Mouse (Mus musculus) midbrain, postnatal 0 days (tissue): Measurements from ENCODE around the gene Nr2f1. TPM values are rescaled to one million over a fixed set of nuclear protein-coding genes. Genes with fewer than 3 reads are reported as not detected.
A peak's percentile ranks its signal among the peaks of the same experiment; 100 is the strongest.

ENCODE experiments used
- ATAC-seq: fragments of 200-750 bp; cut with Nextera tagmentation; 2 replicates; pipeline ENCODE4 v1.8.0; 2017; ENCODE audit warnings: moderate number of reproducible peaks, mild to moderate bottlenecking, moderate TSS enrichment, moderate library complexity; ENCODE audit not compliant: low FRiP score
- DNase-seq: peaks from one replicate; pipeline ENCODE4 v3.0.0-alpha.2; 2015; ENCODE audit warnings: low spot score
- H3K27ac ChIP-seq: fragments of 300-500 bp; sonication (generic); 2 replicates; pipeline ENCODE4 v1.5.1; 2014; ENCODE audit warnings: low read depth, mild to moderate bottlenecking, low read length, mixed read lengths
- H3K27me3 ChIP-seq: fragments of 300-500 bp; sonication (generic); 2 replicates; pipeline ENCODE4 v1.6.1; 2014; ENCODE audit warnings: low read length, control low read depth, mixed read lengths; ENCODE audit not compliant: insufficient read depth
- H3K36me3 ChIP-seq: fragments of 300-500 bp; sonication (generic); 2 replicates; pipeline ENCODE4 v1.6.1; 2014; ENCODE audit warnings: low read length, control low read depth, mixed read lengths; ENCODE audit not compliant: insufficient read depth
- H3K4me1 ChIP-seq: fragments of 300-500 bp; sonication (generic); 2 replicates; pipeline ENCODE4 v1.6.1; 2014; ENCODE audit warnings: mild to moderate bottlenecking, control low read depth, antibody characterized with exemption, low read length, mixed read lengths; ENCODE audit not compliant: insufficient read depth
- H3K4me2 ChIP-seq: fragments of 300-500 bp; sonication (generic); 2 replicates; pipeline ENCODE4 v1.6.1; 2014; ENCODE audit warnings: low read depth, mild to moderate bottlenecking, low read length, mixed read lengths; ENCODE audit not compliant: poor library complexity, severe bottlenecking
- H3K4me3 ChIP-seq: fragments of 300-500 bp; sonication (generic); 2 replicates; pipeline ENCODE4 v1.5.1; 2014; ENCODE audit warnings: low read depth, mild to moderate bottlenecking, low read length, moderate library complexity
- H3K9ac ChIP-seq: fragments of 300-500 bp; sonication (generic); replicated peaks from 2 replicates; pipeline ENCODE4 v1.6.1; 2014; ENCODE audit warnings: mild to moderate bottlenecking, low read length, moderate library complexity, mixed read lengths; ENCODE audit not compliant: poor library complexity, severe bottlenecking
- H3K9me3 ChIP-seq: fragments of 300-500 bp; sonication (generic); 2 replicates; pipeline ENCODE4 v1.6.1; 2016; ENCODE audit warnings: low read length, control low read depth
- CTCF ChIP-seq: IDR thresholded peaks from 2 replicates; pipeline ENCODE4 v1.5.1; 2016; ENCODE audit warnings: antibody characterized with exemption, mild to moderate bottlenecking
- WGBS: fragments of 180-500 bp; shearing (Covaris S2); extraction: QIAGEN DNeasy Blood & Tissue Kit; methylation state at CpG from one replicate; pipeline ENCODE4 v1.1.7; 2014; 5-methylcytosine and 5-hydroxymethylcytosine counted together
- polyA plus RNA-seq: library from polyadenylated mRNA; unstranded; fragments of >200 nt; fragmentation: Nextera tagmentation; extraction: Ambion mirVana; gene quantifications from 2 replicates; pipeline ENCODE4 v1.2.1, GENCODE M21; 2015
- total RNA-seq: library from RNA; depleted of rRNA; stranded (reverse); fragments of >200 nt; gene quantifications from 2 replicates; pipeline ENCODE4 v1.2.3, GENCODE M21; 2014

Nr2f1 gene
- total and polyA plus RNA-seq, 2 experiments from 2014 or later, result 55.5 to 184 TPM

GRCm38 (mm10) chr13:78175821-78176380 lies 23.7 kb downstream of the Nr2f1 start:
- no peak for ATAC-seq
- TF ChIP-seq CTCF, result peak; percentile 77
- no peaks in the 10 kb centered on the region for H3K9me3 ChIP-seq
- 0 out of 2 replicates have a peak, but pooled peaks cover 4% of the 10 kb centered on the region for H3K4me1 ChIP-seq
- peak; percentile 83 for DNase-seq
- H3K9ac ChIP-seq, result no peak overlapping the region
- WGBS, result 3% methylated on average over 8 of the region's 8 CpGs
- H3K4me2 ChIP-seq, result no peak overlapping the region
- H3K27me3 ChIP-seq, result peaks cover 41% of the 10 kb centered on the region
- no peak overlapping the region for H3K4me3 ChIP-seq
- 0 out of 2 replicates have a peak overlapping the region, but pooled peaks have one; percentile 18 for H3K27ac ChIP-seq
- H3K36me3 ChIP-seq, result no peaks in the 10 kb centered on the region

- Histone ChIP-seq H3K27me3 (peaks cover 47% of the 10 kb centered on the region), H3K4me2 (no peak overlapping the region), H3K27ac (no peak overlapping the region), H3K36me3 (no peaks in the 10 kb centered on the region), H3K4me3 (no peak overlapping the region), H3K9ac (no peak overlapping the region), H3K4me1 (0 out of 2 replicates have a peak, but pooled peaks cover 4% of the 10 kb centered on the region), H3K9me3 (no peaks in the 10 kb centered on the region)
- 27% methylated on average over 1 of the region's 1 CpGs for WGBS
- no peak for ATAC-seq
- no peak for DNase-seq
- TF ChIP-seq CTCF, result no peak
These were observed 24.7 kb downstream of the Nr2f1 start for GRCm38 (mm10) chr13:78174891-78175290.

- no peak for TF ChIP-seq CTCF
- Histone ChIP-seq H3K9ac (no peak overlapping the region), H3K4me3 (no peak overlapping the region), H3K36me3 (no peaks in the 10 kb centered on the region), H3K27ac (no peak overlapping the region), H3K27me3 (peaks cover 51% of the 10 kb centered on the region), H3K9me3 (no peaks in the 10 kb centered on the region), H3K4me2 (no peak overlapping the region), H3K4me1 (0 out of 2 replicates have a peak, but pooled peaks cover 1% of the 10 kb centered on the region)
- ATAC-seq, result no peak
- no peak for DNase-seq
- WGBS, result 29% methylated on average over 3 of the region's 3 CpGs
These were observed 25.4 kb downstream of the Nr2f1 start for GRCm38 (mm10) chr13:78174191-78174590.

GRCm38 (mm10) chr13:78172861-78173260 lies 26.7 kb downstream of the Nr2f1 start:
- no peak overlapping the region for H3K4me2 ChIP-seq
- WGBS, result 11% methylated on average over 3 of the region's 3 CpGs
- peaks cover 46% of the 10 kb centered on the region for H3K27me3 ChIP-seq
- H3K27ac ChIP-seq, result no peak overlapping the region
- H3K9me3 ChIP-seq, result no peaks in the 10 kb centered on the region
- TF ChIP-seq CTCF, result no peak
- no peak overlapping the region for H3K4me3 ChIP-seq
- ATAC-seq (no peak), DNase-seq (no peak)
- no peaks in the 10 kb centered on the region for H3K36me3 ChIP-seq
- H3K9ac ChIP-seq, result no peak overlapping the region
- H3K4me1 ChIP-seq, result no peaks in the 10 kb centered on the region

- 5% methylated on average over 17 of the region's 17 CpGs for WGBS
- Histone ChIP-seq H3K36me3 (no peaks in the 10 kb centered on the region), H3K4me3 (peak overlapping the region; percentile 6; the same call in 1 of the 2 replicates), H3K4me1 (no peaks in the 10 kb centered on the region), H3K4me2 (peak overlapping the region; percentile 32), H3K9ac (no peak overlapping the region), H3K9me3 (no peaks in the 10 kb centered on the region), H3K27ac (no peak overlapping the region), H3K27me3 (peaks cover 44% of the 10 kb centered on the region; the same call in 1 of the 2 replicates)
- no peak for ATAC-seq
- no peak for TF ChIP-seq CTCF
- DNase-seq, result peak; percentile 60
These were observed 27.4 kb downstream of the Nr2f1 start for GRCm38 (mm10) chr13:78171984-78172636.

- ATAC-seq, result no peak
- Histone ChIP-seq H3K36me3 (no peaks in the 10 kb centered on the region), H3K4me2 (0 out of 2 replicates have a peak overlapping the region, but pooled peaks have one; percentile 12), H3K4me1 (no peaks in the 10 kb centered on the region), H3K9ac (no peak overlapping the region), H3K9me3 (no peaks in the 10 kb centered on the region), H3K27me3 (peaks cover 44% of the 10 kb centered on the region; the same call in 1 of the 2 replicates), H3K4me3 (peak overlapping the region; percentile 9; the same call in 1 of the 2 replicates), H3K27ac (no peak overlapping the region)
- WGBS, result 11% methylated on average over 15 of the region's 15 CpGs
- TF ChIP-seq CTCF, result no peak
- no peak for DNase-seq
These were observed 28.2 kb downstream of the Nr2f1 start for GRCm38 (mm10) chr13:78171320-78171719.
